Mouse (Mus musculus) kidney, adult 2 months (tissue): Measurements from ENCODE around the gene Tmem198. TPM values are rescaled to one million over a fixed set of nuclear protein-coding genes. Genes with fewer than 3 reads are reported as not detected.

ENCODE experiments used
- DNase-seq: peaks from one replicate; pipeline ENCODE4 v3.0.0; 2021
- H3K27ac ChIP-seq: fragments of 200-500 bp; 2 replicates; pipeline ENCODE4 v1.5.1; 2012; ENCODE audit warnings: low read depth, low read length, control low read depth, inconsistent platforms; ENCODE audit not compliant: insufficient read depth
- H3K27me3 ChIP-seq: fragments of 200-500 bp; replicated peaks from 2 replicates; pipeline ENCODE4 v1.6.1; 2012; ENCODE audit warnings: mild to moderate bottlenecking, moderate library complexity, low read length, inconsistent platforms; ENCODE audit not compliant: control insufficient read depth, insufficient read depth
- H3K36me3 ChIP-seq: fragments of 200-500 bp; 2 replicates; pipeline ENCODE4 v1.6.1; 2012; ENCODE audit warnings: mild to moderate bottlenecking, moderate library complexity, low read length, inconsistent platforms; ENCODE audit not compliant: control insufficient read depth, insufficient read depth
- H3K4me1 ChIP-seq: fragments of 200-500 bp; 2 replicates; pipeline ENCODE4 v1.6.1; 2011; ENCODE audit warnings: low read length; ENCODE audit not compliant: control insufficient read depth, insufficient read depth
- H3K4me3 ChIP-seq: fragments of 200-500 bp; 2 replicates; pipeline ENCODE4 v1.5.1; 2011; ENCODE audit warnings: mild to moderate bottlenecking, low read depth, low read length, control low read depth; ENCODE audit not compliant: insufficient read depth
- CTCF ChIP-seq: fragments of 200-500 bp; conservative IDR thresholded peaks from 2 replicates; pipeline ENCODE4 v1.5.1; 2011; ENCODE audit warnings: low read depth, mild to moderate bottlenecking, control low read depth, low read length, moderate library complexity, mixed read lengths; ENCODE audit not compliant: insufficient read depth, insufficient read length
- POLR2A ChIP-seq: fragments of 200-500 bp; IDR thresholded peaks from one replicate; pipeline ENCODE4 v1.6.1; 2011; ENCODE audit warnings: low read depth, low read length, control low read depth
- WGBS: fragments of 180-500 bp; shearing (Covaris S2); methylation state at CpG from one replicate; pipeline ENCODE4 v1.1.7; 2018; 5-methylcytosine and 5-hydroxymethylcytosine counted together
- polyA plus RNA-seq: library from polyadenylated mRNA; depleted of rRNA; stranded (reverse); fragments of >200 nt; gene quantifications from 2 replicates; pipeline ENCODE4 v1.2.3, GENCODE M21; 2012; rRNA removed

The Tmem198 gene
- polyA plus RNA-seq, 1 experiment, result 1.3 TPM

- peak; percentile 95 for DNase-seq
- WGBS, result under 1% methylated on average over 46 of the region's 46 CpGs
- H3K4me1 ChIP-seq, result no peaks in the 10 kb centered on the region; the same call in 1 of the 2 replicates
- peak within 1 kb of the TSS; percentile 85 for H3K27ac ChIP-seq
- no peak for TF ChIP-seq CTCF
- peak; percentile 50 for TF ChIP-seq POLR2A
- H3K4me3 ChIP-seq, result peak within 1 kb of the TSS; percentile 70
- no peaks in the 10 kb centered on the region for H3K36me3 ChIP-seq
- H3K27me3 ChIP-seq, result no peaks in the 10 kb centered on the region
These were observed 42.1 kb downstream of the Tmem198 start, which contains the start of gene Stk11ip for GRCm38 (mm10) chr1:75521321-75522031. TSS of gene Stk11ip (plus strand) at chr1:75521529.

- H3K4me1 ChIP-seq, result no peaks in the 10 kb centered on the region; the same call in 1 of the 2 replicates
- WGBS, result 93% methylated on average over 7 of the region's 7 CpGs
- H3K36me3 ChIP-seq, result no peaks in the 10 kb centered on the region
- H3K27me3 ChIP-seq, result no peaks in the 10 kb centered on the region
- no peak overlapping the region for H3K4me3 ChIP-seq
- TF ChIP-seq POLR2A (no peak), CTCF (no peak)
- no peak for DNase-seq
- no peak overlapping the region for H3K27ac ChIP-seq
These were observed 45.3 kb downstream of the Tmem198 start for GRCm38 (mm10) chr1:75524679-75525078.

GRCm38 (mm10) chr1:75530546-75530945 is 51.2 kb downstream of the Tmem198 start:
- DNase-seq, result no peak
- no peak for TF ChIP-seq CTCF
- TF ChIP-seq POLR2A, result no peak
- Histone ChIP-seq H3K36me3 (0 out of 2 replicates have a peak, but pooled peaks cover 2% of the 10 kb centered on the region), H3K4me3 (no peak overlapping the region), H3K4me1 (no peaks in the 10 kb centered on the region), H3K27me3 (no peaks in the 10 kb centered on the region), H3K27ac (no peak overlapping the region)
- 74% methylated on average over 4 of the region's 4 CpGs for WGBS

GRCm38 (mm10) chr1:75532280-75533172 is 53.2 kb downstream of the Tmem198 start:
- Histone ChIP-seq H3K4me3 (no peak overlapping the region), H3K27ac (no peak overlapping the region), H3K27me3 (no peaks in the 10 kb centered on the region), H3K36me3 (0 out of 2 replicates have a peak, but pooled peaks cover 2% of the 10 kb centered on the region), H3K4me1 (no peaks in the 10 kb centered on the region)
- 65% methylated on average over 19 of the region's 19 CpGs for WGBS
- DNase-seq, result no peak
- TF ChIP-seq POLR2A, result no peak
- no peak for TF ChIP-seq CTCF

GRCm38 (mm10) chr1:75533325-75534252 is 54.3 kb downstream of the Tmem198 start:
- Histone ChIP-seq H3K27me3 (no peaks in the 10 kb centered on the region), H3K4me1 (no peaks in the 10 kb centered on the region), H3K36me3 (0 out of 2 replicates have a peak, but pooled peaks cover 2% of the 10 kb centered on the region), H3K4me3 (no peak overlapping the region), H3K27ac (no peak overlapping the region)
- no peak for DNase-seq
- 73% methylated on average over 19 of the region's 19 CpGs for WGBS
- TF ChIP-seq POLR2A (no peak), CTCF (no peak)

Other genes starting within 250 kb of the Tmem198 start
- not detected in 2 replicates for gene A630095N17Rik, start 247.4 kb upstream of the Tmem198 start, polyA plus RNA-seq
- gene Dnajb2, start 243.1 kb upstream of the Tmem198 start, polyA plus RNA-seq, result 41.1 and 42.6 TPM in 2 replicates
- 0.53 and 0.81 TPM in 2 replicates for gene Ptprn, start 215.0 kb upstream of the Tmem198 start, polyA plus RNA-seq
- 0.24 and 0.41 TPM in 2 replicates for gene Resp18, start 201.1 kb upstream of the Tmem198 start, polyA plus RNA-seq
- gene Dnpep, start 161.5 kb upstream of the Tmem198 start, polyA plus RNA-seq, result 117 and 124 TPM in 2 replicates
- 17.0 and 32.1 TPM in 2 replicates for gene Des, start 119.2 kb upstream of the Tmem198 start, polyA plus RNA-seq
- gene Speg, start 104.2 kb upstream of the Tmem198 start, polyA plus RNA-seq, result 34.6 and 43.9 TPM in 2 replicates
- gene Gmppa, start 43.6 kb upstream of the Tmem198 start, polyA plus RNA-seq, result 82.4 and 95.0 TPM in 2 replicates
- 0.05 and 0.08 TPM in 2 replicates for gene Asic4, start 29.1 kb upstream of the Tmem198 start, polyA plus RNA-seq
- gene Chpf, start 225 bp upstream of the Tmem198 start, polyA plus RNA-seq, result 31.6 and 51.9 TPM in 2 replicates
- gene Obsl1, start 26.9 kb downstream of the Tmem198 start, polyA plus RNA-seq, result 6.4 and 8.9 TPM in 2 replicates
- gene Inha, start 27.5 kb downstream of the Tmem198 start, polyA plus RNA-seq, result 3.9 and 6.5 TPM in 2 replicates
- gene Stk11ip, start 42.0 kb downstream of the Tmem198 start, polyA plus RNA-seq, result 15.5 and 21.0 TPM in 2 replicates
- gene Slc4a3, start 66.7 kb downstream of the Tmem198 start, polyA plus RNA-seq, result 14.2 and 28.7 TPM in 2 replicates